Mouse (Mus musculus) adrenal gland, postnatal 36 days (tissue): Measurements from ENCODE around the gene Gm10570. TPM values are rescaled to one million over a fixed set of nuclear protein-coding genes. Genes with fewer than 3 reads are reported as not detected.

Experiments
- DNase-seq, 2 experiments: peaks; one replicate each; pipeline ENCODE4 v3.0.0; 2021; ENCODE audit warnings: mixed read lengths in 1 of 2
- total RNA-seq, 2 experiments: library from RNA; stranded (reverse); gene quantifications; 2 replicates each; pipeline ENCODE4 v1.2.3; 2021

Gene Gm10570
- total RNA-seq, 2 experiments from 2014 or later = not detected

DNA sequence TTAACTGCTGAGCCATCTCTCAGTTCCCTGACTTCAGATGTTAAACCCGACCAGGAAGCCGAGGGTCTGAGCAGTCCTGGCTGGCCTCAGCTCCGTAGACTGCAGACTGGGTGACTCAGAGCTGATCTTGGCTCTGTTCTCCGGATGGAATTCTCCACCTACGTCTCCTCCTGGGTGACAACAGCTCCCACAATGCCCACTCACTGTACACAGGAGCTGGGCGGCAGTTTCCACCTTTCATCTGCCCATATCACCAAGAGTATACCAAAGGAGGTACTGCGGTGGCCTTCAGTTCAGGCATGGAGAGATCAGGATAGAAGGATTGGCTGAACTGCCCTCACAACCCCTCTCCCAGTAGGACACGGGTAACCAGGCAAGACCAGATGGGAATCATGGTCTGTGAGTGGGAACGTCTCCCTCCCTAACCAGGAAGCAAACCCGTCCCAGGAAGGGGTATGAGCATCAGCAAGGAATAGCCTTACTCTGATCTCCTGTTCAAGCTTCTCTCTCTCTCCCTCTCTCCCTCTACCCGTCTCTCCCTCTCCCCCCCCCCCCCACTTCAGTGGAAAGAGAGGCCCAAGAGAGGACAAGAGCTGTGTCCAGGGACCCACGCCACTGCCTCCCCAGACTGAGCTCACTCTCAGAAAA is 34.7 kb downstream of the Gm10570 start:
- peak; percentile 70 to 78 for DNase-seq

DNA sequence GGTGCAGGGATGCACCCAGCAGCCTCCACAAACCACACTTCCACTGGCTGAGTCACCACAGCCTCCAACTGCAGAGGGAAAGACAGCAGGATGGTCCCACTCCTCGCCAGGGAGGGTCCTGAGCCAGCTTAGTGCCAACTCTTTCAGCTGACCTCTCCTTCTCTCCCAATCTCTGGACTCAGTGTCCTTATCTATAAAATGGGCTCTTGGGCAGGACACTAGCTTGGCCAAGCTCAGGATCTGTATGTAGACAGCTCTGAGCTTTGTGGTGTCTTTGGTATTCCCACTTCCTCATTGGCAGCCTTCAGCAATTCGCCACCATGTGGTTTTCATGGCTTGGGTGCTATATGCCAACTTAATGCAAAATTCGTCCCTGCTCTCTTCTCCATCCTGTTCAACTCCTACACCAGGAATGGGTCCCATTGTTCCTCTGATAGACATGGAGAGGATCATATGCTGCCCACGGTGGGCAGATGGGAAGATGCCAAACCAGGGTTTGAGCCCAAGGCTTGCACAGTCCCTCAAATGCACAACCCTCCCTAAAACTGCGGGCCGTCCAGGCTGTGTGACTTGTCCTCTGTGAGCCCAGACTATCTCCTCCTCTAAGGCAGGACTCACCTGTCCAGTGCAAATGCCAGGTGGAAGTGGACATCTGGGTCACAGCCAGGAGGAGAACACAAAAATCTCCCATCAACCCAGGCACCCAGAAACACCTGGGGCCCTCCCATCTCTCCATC is 37.7 kb downstream of the Gm10570 start:
- DNase-seq = no peak

DNA sequence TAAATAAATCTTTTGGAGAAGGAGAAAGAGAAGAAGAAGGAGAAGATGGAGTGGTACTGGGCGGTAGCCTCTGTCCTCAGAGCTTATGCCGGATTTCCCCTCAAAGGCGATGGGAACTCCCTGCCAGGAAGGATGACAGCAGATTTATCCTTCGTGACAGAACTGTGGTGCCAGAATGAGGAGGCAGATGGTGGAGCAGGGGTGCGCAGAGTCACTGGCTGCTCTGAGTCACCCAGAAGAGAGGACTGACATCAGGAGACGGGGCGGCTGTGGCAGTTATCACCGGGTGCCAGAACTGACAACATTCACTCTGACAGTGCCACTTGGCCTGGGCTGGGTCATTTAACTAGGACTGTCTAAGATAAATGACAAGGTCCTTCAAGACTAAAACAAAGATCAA is 38.4 kb downstream of the Gm10570 start:
- DNase-seq = peak; percentile 44 to 50

DNA sequence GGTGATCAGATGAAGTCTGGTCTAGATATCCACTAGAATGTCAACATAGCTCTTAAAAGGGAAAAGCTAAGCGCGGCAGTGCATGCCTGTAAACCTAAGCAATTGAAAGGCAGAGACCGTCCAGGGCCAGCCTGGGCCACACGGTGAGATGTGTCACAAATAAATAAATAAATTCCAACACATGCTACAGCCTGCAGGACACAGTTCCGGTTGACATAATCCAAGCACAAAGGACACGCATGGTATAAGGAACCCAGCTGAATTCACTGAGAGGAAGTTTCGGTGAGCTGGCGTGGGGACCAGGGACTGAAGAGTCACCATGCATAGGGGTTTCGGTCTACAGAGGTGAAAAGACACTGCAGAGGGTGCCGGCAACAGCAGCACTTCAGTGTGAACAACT is 39.7 kb downstream of the Gm10570 start:
- DNase-seq = no peak

DNA sequence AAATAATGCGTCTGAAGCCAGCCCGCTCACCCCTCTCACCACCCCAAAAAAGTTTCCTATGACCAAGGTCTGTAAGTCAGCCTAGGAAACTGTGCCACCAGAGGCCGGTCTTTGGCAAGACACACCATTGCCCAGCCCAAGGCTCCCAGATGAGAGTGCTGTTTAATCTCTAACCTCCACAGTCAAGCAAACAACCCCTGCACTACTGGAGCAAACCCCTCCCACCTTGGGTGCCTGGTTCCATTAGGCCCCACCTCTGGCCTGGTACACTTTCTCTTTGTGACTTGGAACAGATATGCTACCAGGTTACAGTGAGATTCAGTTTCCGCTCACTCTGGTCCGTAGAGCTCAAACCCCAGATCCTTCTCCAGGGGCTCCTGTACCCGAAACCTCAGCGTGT is 41.4 kb downstream of the Gm10570 start:
- no peak for DNase-seq

DNA sequence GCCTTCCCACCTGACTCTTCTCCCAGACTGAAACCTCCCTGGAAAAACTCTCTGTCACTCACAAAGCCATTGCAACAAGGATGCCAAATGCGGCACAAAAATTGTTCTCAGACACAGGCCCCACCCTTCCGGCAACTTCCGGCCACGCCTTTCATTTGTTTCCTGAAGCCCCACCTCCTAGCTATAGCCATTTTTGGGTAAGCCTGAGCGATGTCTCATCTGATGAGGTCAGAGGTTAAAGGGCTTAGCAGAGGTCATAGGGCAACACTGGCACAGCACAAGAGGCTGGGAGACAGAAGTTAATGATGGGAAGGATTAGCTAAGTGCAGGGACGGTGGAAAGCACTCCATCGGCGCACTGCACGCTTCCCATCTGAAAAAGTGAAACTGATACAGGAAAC is 41.9 kb downstream of the Gm10570 start:
- no peak for DNase-seq

DNA sequence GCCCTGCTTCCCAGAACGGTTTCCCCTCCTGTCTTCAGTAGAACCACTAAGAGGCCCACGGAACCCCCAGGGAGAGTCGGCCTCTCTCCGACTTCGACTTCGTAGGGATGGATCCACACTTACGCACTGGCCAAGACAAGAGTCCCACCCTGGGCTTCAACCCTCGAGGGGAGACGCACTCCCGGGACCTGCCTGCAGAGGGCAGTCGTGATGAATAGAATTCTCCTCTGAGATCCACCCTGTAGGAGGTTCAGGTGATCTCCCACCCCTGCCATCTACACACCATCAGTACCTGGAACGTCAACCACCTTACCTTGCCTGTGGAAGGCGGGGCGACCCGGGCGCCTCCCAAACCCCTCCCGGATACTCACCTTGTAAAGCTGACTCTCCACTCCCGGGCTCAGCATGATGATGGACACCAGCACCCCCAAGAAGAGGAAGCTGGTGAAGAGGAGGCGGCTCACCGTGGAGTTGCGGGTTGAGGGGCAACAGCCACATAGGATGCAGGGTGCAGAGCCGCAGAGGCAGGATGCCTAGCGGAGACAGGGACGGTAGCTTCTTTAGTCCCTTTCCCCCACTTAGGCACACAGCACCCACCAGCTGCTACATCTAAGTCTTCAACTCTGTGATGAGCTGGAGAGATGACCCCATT is 43.6 kb downstream of the Gm10570 start:
- DNase-seq = peak; percentile 73

DNA sequence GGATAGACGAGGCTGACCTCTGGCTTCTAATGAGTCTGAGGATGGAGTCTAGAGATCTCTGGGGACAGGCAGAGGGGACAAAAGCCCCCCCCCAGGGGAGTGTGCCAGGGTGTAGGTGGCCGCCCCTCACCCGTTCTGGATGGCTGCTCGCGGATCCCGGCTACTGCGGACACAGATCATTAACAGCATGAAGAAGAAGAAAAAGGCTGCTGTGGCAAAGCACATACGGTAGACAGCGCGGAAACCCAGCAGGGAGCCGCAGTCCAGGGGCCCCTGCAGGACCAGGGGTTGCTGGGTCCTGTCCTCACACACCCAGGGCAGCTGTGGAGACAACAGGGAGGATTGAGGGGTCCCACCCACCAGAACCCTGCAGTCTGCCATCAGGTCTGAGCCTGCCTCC is 44.3 kb downstream of the Gm10570 start:
- no peak for DNase-seq

DNA sequence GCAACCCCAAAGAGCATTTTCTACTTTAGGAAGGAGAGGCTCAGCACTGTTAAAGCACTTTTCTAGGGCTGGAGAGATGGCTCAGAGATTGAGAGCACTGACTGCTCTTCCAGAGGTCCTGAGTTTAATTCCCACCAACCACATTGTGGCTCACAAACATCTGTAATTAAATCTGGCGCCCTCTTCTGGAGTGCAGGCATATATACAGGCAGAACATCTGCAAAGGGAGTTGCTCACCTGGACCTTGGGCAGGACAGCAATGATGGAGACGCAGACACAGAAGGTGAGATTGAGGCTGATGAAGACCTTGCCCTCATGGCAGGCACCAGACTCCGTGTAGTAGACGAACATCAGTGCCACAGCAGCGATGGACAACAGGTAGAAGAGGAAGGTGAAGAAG is 48.1 kb downstream of the Gm10570 start:
- peak in 1 of 2 experiments; percentile 24 for DNase-seq

Other genes starting within 250 kb of the Gm10570 start
- 10 to 100 TPM; 74.4 to 84.0 TPM for gene Pef1, start 206.1 kb downstream of the Gm10570 start, total RNA-seq
- under 1 TPM; 0.40 to 0.46 TPM for gene Hcrtr1, start 169.3 kb downstream of the Gm10570 start, total RNA-seq
- 100 to 1,000 TPM; 103 to 217 TPM for gene Tinagl1, start 133.6 kb downstream of the Gm10570 start, total RNA-seq
- gene Gm853, start 86.3 kb downstream of the Gm10570 start, total RNA-seq = not detected
- gene Serinc2, start 29.5 kb downstream of the Gm10570 start, total RNA-seq = 1 to 10 TPM in 1 of 2 experiments, under 1 TPM in 1; 0.50 to 1.4 TPM
- 10 to 100 TPM; 17.0 to 48.9 TPM for gene Fabp3, start 79 bp downstream of the Gm10570 start, total RNA-seq
- 10 to 100 TPM; 41.4 to 45.8 TPM for gene Zcchc17, start 51.3 kb upstream of the Gm10570 start, total RNA-seq
- 10 to 100 TPM; 30.3 to 34.6 TPM for gene Snrnp40, start 51.5 kb upstream of the Gm10570 start, total RNA-seq